Mouse (Mus musculus): ENCODE results near the gene Mrps10. TPM values are rescaled to one million over a fixed set of nuclear protein-coding genes. Genes with fewer than 3 reads are reported as not detected.

The Mrps10 gene
- polyA plus RNA-seq, 1 experiment from 2014 or later: 58.6 TPM

DNA sequence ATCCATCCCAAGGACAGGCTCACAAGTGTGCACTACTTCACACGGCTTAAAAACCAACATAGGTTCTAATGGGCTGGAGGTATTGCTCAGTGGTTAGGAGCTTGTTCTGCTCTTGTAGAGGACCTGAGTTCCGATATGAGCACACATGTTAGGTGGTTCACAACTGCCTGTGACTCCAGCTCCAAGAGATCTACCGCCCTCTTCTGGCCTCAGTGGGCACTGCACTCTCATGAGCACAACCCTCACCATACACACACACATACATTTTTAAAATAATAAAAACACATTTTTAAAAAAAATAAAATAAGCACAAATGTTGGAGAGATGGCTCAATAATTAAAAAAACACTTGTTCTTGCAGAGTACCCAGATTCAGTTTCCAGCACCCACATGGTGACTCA lies 15.4 kb downstream of the Mrps10 start:
- Histone ChIP-seq H3K4me3 (ENCODE audit: low read depth, low read length) (no peak overlapping the region), H3K27ac (replicated peaks) (no peak overlapping the region), H3K36me3 (ENCODE audit: control insufficient read depth, insufficient read depth, low read length) (no peaks in the 10 kb centered on the region), H3K9ac (ENCODE audit: low read length) (no peak overlapping the region), H3K9me3 (ENCODE audit: control insufficient read depth, low read length) (no peaks in the 10 kb centered on the region), H3K4me2 (replicated peaks; ENCODE audit: low read depth) (no peak overlapping the region), H3K4me1 (replicated peaks; ENCODE audit: control insufficient read depth, insufficient read depth) (no peaks in the 10 kb centered on the region), H3K27me3 (ENCODE audit: control insufficient read depth, insufficient read depth, low read length) (no peaks in the 10 kb centered on the region)
- ATAC-seq (ENCODE audit: low FRiP score, low TSS enrichment): no peak
- no peak for DNase-seq (ENCODE audit: low spot score)
- WGBS: 89% methylated on average over 3 of the region's 3 CpGs
- no peak for TF ChIP-seq EP300 (optimal IDR thresholded peaks at IDR 0.05)
- peak; percentile 42 for TF ChIP-seq CTCF (IDR thresholded peaks at IDR 0.05; ENCODE audit: low read depth)

DNA sequence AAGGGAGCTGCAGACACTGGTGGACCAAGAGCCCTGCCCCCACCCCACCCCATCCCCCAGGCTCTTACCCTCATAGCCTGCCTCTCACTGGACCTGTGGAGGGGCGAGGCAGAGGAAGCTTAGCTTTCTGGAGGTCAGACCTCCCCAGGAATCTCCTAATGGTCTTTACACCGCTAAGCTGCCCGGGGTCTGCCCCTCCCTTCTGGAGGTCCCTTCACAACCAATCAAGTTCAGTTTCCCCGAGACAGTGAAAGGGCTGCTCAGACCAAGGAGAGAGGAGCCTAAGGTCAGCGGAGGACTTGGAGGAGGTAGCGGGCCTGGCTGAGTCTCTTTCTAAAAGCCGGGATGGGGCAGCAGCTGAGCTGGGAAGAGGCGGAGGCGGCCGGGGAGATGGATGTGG lies 16.5 kb downstream of the Mrps10 start, which contains the start of gene Guca1b:
Gene Guca1b, plus strand, starts transcription at position 249 of the 400 bp plus-strand sequence.
- H3K9ac ChIP-seq (ENCODE audit: low read length): no peak within 1 kb of the TSS
- no peak for ATAC-seq (ENCODE audit: low FRiP score, low TSS enrichment)
- WGBS: 40% methylated on average over 10 of the region's 10 CpGs

DNA sequence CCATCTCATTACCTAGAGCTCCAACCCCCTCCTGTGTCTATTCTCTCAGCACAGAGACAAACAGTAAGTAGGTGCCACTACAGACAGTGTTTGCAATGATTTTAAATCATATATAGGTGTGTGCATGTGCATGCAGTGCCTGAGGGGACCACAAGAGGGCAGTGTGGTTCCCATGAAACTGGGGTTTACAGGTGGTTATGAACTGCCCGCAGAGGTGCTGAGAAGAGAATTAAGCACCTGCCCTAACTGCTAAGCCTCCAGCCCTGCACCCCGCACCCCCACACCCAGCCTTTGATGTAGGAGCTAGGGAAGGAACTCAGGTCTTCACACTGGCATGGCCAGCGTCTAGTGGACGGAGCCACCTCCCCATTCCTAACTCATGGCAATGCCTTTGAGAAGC lies 18.0 kb downstream of the Mrps10 start:
- TF ChIP-seq CTCF (IDR thresholded peaks at IDR 0.05; ENCODE audit: low read depth): peak; percentile 86
- no peak for TF ChIP-seq EP300 (optimal IDR thresholded peaks at IDR 0.05)
- Histone ChIP-seq H3K9me3 (ENCODE audit: control insufficient read depth, low read length) (no peaks in the 10 kb centered on the region), H3K4me2 (replicated peaks; ENCODE audit: low read depth) (no peak overlapping the region), H3K4me1 (replicated peaks; ENCODE audit: control insufficient read depth, insufficient read depth) (no peaks in the 10 kb centered on the region), H3K4me3 (ENCODE audit: low read depth, low read length) (no peak overlapping the region), H3K27me3 (ENCODE audit: control insufficient read depth, insufficient read depth, low read length) (no peaks in the 10 kb centered on the region), H3K36me3 (ENCODE audit: control insufficient read depth, insufficient read depth, low read length) (no peaks in the 10 kb centered on the region), H3K27ac (replicated peaks) (no peak overlapping the region), H3K9ac (ENCODE audit: low read length) (no peak overlapping the region)
- WGBS: 66% methylated on average over 4 of the region's 4 CpGs
- ATAC-seq (ENCODE audit: low FRiP score, low TSS enrichment) (no peak), DNase-seq (ENCODE audit: low spot score) (peak; percentile 73)

More for the DNA sequence above, 16.5 kb downstream of the Mrps10 start, which contains the start of gene Guca1b:
- Histone ChIP-seq H3K9me3 (ENCODE audit: control insufficient read depth, low read length) (no peaks in the 10 kb centered on the region), H3K27ac (replicated peaks) (no peak within 1 kb of the TSS), H3K4me3 (ENCODE audit: low read depth, low read length) (no peak within 1 kb of the TSS), H3K27me3 (ENCODE audit: control insufficient read depth, insufficient read depth, low read length) (no peaks in the 10 kb centered on the region), H3K4me2 (replicated peaks; ENCODE audit: low read depth) (no peak within 1 kb of the TSS), H3K36me3 (ENCODE audit: control insufficient read depth, insufficient read depth, low read length) (no peaks in the 10 kb centered on the region), H3K4me1 (replicated peaks; ENCODE audit: control insufficient read depth, insufficient read depth) (no peaks in the 10 kb centered on the region)
- no peak for TF ChIP-seq CTCF (IDR thresholded peaks at IDR 0.05; ENCODE audit: low read depth)
- TF ChIP-seq EP300 (optimal IDR thresholded peaks at IDR 0.05): no peak
- DNase-seq (ENCODE audit: low spot score): no peak

DNA sequence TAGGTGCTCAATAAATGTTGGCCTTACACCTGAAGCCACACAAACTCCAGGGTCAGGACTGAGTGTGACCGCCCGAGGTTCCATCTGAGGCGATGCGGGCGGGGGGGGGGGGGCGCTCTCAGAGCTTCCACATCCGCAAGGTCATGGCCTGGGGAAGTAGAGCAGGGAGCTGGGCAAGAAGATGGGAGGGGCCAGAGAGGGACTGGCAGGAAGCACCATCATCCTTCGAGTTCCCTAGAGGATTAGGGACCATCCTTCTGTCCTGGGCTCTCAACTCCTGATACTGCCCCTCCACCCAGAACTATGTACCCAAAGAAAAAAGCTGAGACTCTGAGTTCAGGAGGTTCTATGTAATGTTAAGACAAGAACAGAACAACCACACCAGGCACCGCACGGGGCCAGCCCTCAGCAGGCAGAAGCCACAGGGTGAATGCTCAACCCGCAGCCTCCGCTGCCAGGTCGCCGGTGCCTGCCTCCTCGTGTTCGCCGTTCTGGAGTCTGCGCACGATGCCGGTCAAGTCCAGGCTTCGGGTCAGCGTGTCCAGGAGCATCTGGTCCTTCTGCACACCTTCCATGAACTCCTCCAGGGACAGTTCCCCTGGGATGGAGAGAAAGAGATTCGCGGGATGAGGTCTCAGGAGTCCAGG lies 25.7 kb downstream of the Mrps10 start:
- H3K4me1 ChIP-seq (replicated peaks; ENCODE audit: control insufficient read depth, insufficient read depth): peaks cover 2% of the 10 kb centered on the region; the same call in 1 of the 2 replicates
- WGBS: 24% methylated on average over 24 of the region's 24 CpGs
- TF ChIP-seq EP300 (optimal IDR thresholded peaks at IDR 0.05): no peak
- TF ChIP-seq CTCF (IDR thresholded peaks at IDR 0.05; ENCODE audit: low read depth): no peak
- H3K4me3 ChIP-seq (ENCODE audit: low read depth, low read length): peak overlapping the region; percentile 34; the same call in 1 of the 2 replicates
- peak overlapping the region; percentile 62 for H3K4me2 ChIP-seq (replicated peaks; ENCODE audit: low read depth)
- H3K27ac ChIP-seq (replicated peaks): no peak overlapping the region
- H3K36me3 ChIP-seq (ENCODE audit: control insufficient read depth, insufficient read depth, low read length): no peaks in the 10 kb centered on the region
- peak overlapping the region; percentile 48; the same call in 1 of the 2 replicates for H3K9ac ChIP-seq (ENCODE audit: low read length)
- no peak; the same call in 1 of the 2 replicates for ATAC-seq (ENCODE audit: low FRiP score, low TSS enrichment)
- H3K27me3 ChIP-seq (ENCODE audit: control insufficient read depth, insufficient read depth, low read length): 0 out of 2 replicates have a peak, but pooled peaks cover 2% of the 10 kb centered on the region
- no peaks in the 10 kb centered on the region for H3K9me3 ChIP-seq (ENCODE audit: control insufficient read depth, low read length)
- DNase-seq (ENCODE audit: low spot score): peak; percentile 34

DNA sequence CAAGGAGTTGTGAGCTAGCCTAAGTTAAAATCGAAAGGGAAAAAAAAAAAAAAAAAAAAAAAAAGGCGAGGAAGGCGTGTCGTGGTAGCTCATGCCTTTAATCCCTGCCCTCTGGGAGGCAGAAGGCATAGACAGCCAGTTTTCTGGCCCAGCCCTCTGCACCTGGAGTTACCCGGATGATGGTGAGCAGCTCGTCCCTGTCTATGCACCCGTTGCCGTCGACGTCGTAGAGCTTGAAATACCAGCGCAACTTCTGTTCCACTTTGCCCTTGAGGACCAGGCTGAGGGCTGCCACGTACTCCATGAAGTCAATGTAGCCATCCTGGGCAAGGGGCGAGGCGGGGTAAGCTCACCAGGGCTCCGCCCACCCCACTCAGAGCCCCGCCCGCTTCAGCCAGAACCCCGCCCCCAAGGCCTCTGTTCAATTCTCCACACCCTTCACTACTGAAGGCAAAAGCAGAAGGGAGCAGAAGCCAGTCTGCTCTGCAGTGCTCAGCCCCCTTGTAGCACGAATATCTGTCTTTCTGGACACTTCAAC lies 26.8 kb downstream of the Mrps10 start:
- peak; percentile 89 for DNase-seq (ENCODE audit: low spot score)
- 1% methylated on average over 17 of the region's 20 CpGs for WGBS
- Histone ChIP-seq H3K9me3 (ENCODE audit: control insufficient read depth, low read length) (no peaks in the 10 kb centered on the region), H3K27ac (replicated peaks) (no peak overlapping the region), H3K27me3 (ENCODE audit: control insufficient read depth, insufficient read depth, low read length) (0 out of 2 replicates have a peak, but pooled peaks cover 2% of the 10 kb centered on the region), H3K4me2 (replicated peaks; ENCODE audit: low read depth) (peak overlapping the region; percentile 62), H3K9ac (ENCODE audit: low read length) (0 out of 2 replicates have a peak overlapping the region, but pooled peaks have one; percentile 48), H3K36me3 (ENCODE audit: control insufficient read depth, insufficient read depth, low read length) (no peaks in the 10 kb centered on the region), H3K4me3 (ENCODE audit: low read depth, low read length) (peak overlapping the region; percentile 34), H3K4me1 (replicated peaks; ENCODE audit: control insufficient read depth, insufficient read depth) (peaks cover 2% of the 10 kb centered on the region; the same call in 1 of the 2 replicates)
- ATAC-seq (ENCODE audit: low FRiP score, low TSS enrichment): peak; percentile 90
- no peak for TF ChIP-seq EP300 (optimal IDR thresholded peaks at IDR 0.05)
- TF ChIP-seq CTCF (IDR thresholded peaks at IDR 0.05; ENCODE audit: low read depth): 0 out of 2 replicates have a peak, but pooled peaks have one; percentile 20

DNA sequence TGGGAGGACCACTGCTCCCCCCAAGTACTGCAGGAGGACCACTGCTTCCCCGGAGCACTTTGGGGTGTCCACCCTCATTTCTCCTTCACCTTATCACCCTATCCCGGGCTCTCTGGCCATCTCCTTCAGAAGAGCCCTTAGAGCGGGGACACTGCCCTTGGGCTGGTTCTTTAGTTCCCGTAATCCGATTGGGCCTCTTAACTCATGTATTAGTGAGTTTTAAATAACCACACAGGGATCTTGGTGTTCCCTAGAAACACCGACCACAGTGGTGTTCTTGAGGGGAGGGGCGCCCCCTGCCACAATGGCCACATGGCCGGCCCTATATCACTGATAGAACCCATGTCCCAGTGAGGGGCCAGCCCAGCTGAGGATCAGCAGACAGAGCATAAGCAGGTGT lies 30.4 kb downstream of the Mrps10 start:
- WGBS: 81% methylated on average over 8 of the region's 8 CpGs
- H3K4me1 ChIP-seq (replicated peaks; ENCODE audit: control insufficient read depth, insufficient read depth): peaks cover 2% of the 10 kb centered on the region; the same call in 1 of the 2 replicates
- ATAC-seq (ENCODE audit: low FRiP score, low TSS enrichment) (no peak), DNase-seq (ENCODE audit: low spot score) (no peak)
- H3K4me3 ChIP-seq (ENCODE audit: low read depth, low read length): no peak overlapping the region
- TF ChIP-seq EP300 (optimal IDR thresholded peaks at IDR 0.05): no peak
- TF ChIP-seq CTCF (IDR thresholded peaks at IDR 0.05; ENCODE audit: low read depth): no peak
- no peaks in the 10 kb centered on the region for H3K36me3 ChIP-seq (ENCODE audit: control insufficient read depth, insufficient read depth, low read length)
- H3K27me3 ChIP-seq (ENCODE audit: control insufficient read depth, insufficient read depth, low read length): 0 out of 2 replicates have a peak, but pooled peaks cover 2% of the 10 kb centered on the region
- H3K9ac ChIP-seq (ENCODE audit: low read length): no peak overlapping the region
- no peak overlapping the region for H3K4me2 ChIP-seq (replicated peaks; ENCODE audit: low read depth)
- H3K9me3 ChIP-seq (ENCODE audit: control insufficient read depth, low read length): no peaks in the 10 kb centered on the region
- no peak overlapping the region for H3K27ac ChIP-seq (replicated peaks)

All from stomach, postnatal 0 days (tissue).